Mouse (Mus musculus): ENCODE results near the gene Mdm2. TPM values are rescaled to one million over a fixed set of nuclear protein-coding genes. Genes with fewer than 3 reads are reported as not detected.

Mdm2 gene
- total and polyA plus RNA-seq, 2 experiments from 2014 or later, result 24.6 to 28.9 TPM

GRCm38 (mm10) chr10:117662316-117663055 is 48.1 kb downstream of the Mdm2 start:
- no peak overlapping the region for H3K9ac ChIP-seq (replicated peaks; ENCODE audit: low read length)
- no peak overlapping the region for H3K4me2 ChIP-seq (ENCODE audit: low read depth, low read length)
- H3K9me3 ChIP-seq (ENCODE audit: low read length), result no peaks in the 10 kb centered on the region
- H3K36me3 ChIP-seq (ENCODE audit: insufficient read depth, low read length), result no peaks in the 10 kb centered on the region
- DNase-seq (ENCODE audit: low spot score) (no peak), ATAC-seq (no peak)
- no peak overlapping the region for H3K4me3 ChIP-seq (ENCODE audit: low read length)
- TF ChIP-seq CTCF (IDR thresholded peaks at IDR 0.05; ENCODE audit: low read depth), result no peak
- no peaks in the 10 kb centered on the region for H3K27me3 ChIP-seq (ENCODE audit: insufficient read depth, low read length)
- H3K4me1 ChIP-seq (ENCODE audit: insufficient read depth, low read length), result no peaks in the 10 kb centered on the region
- no peak overlapping the region for H3K27ac ChIP-seq
- WGBS, result 82% methylated on average over 15 of the region's 15 CpGs

GRCm38 (mm10) chr10:117659819-117660218 is 50.7 kb downstream of the Mdm2 start:
- H3K4me1 ChIP-seq (ENCODE audit: insufficient read depth, low read length), result no peaks in the 10 kb centered on the region
- H3K9ac ChIP-seq (replicated peaks; ENCODE audit: low read length), result no peak overlapping the region
- H3K27ac ChIP-seq, result no peak overlapping the region
- TF ChIP-seq CTCF (IDR thresholded peaks at IDR 0.05; ENCODE audit: low read depth), result no peak
- H3K36me3 ChIP-seq (ENCODE audit: insufficient read depth, low read length), result no peaks in the 10 kb centered on the region
- DNase-seq (ENCODE audit: low spot score) (no peak), ATAC-seq (no peak)
- no peaks in the 10 kb centered on the region for H3K9me3 ChIP-seq (ENCODE audit: low read length)
- H3K4me2 ChIP-seq (ENCODE audit: low read depth, low read length), result no peak overlapping the region
- H3K4me3 ChIP-seq (ENCODE audit: low read length), result no peak overlapping the region
- WGBS, result 62% methylated on average over 11 of the region's 11 CpGs
- H3K27me3 ChIP-seq (ENCODE audit: insufficient read depth, low read length), result no peaks in the 10 kb centered on the region

- H3K4me2 ChIP-seq (ENCODE audit: low read depth, low read length), result no peak overlapping the region
- DNase-seq (ENCODE audit: low spot score) (no peak), ATAC-seq (no peak)
- H3K36me3 ChIP-seq (ENCODE audit: insufficient read depth, low read length), result no peaks in the 10 kb centered on the region
- H3K9ac ChIP-seq (replicated peaks; ENCODE audit: low read length), result no peak overlapping the region
- no peaks in the 10 kb centered on the region for H3K4me1 ChIP-seq (ENCODE audit: insufficient read depth, low read length)
- 50% methylated on average over 11 of the region's 11 CpGs for WGBS
- H3K9me3 ChIP-seq (ENCODE audit: low read length), result no peaks in the 10 kb centered on the region
- no peak for TF ChIP-seq CTCF (IDR thresholded peaks at IDR 0.05; ENCODE audit: low read depth)
- H3K27me3 ChIP-seq (ENCODE audit: insufficient read depth, low read length), result no peaks in the 10 kb centered on the region
- H3K27ac ChIP-seq, result no peak overlapping the region
- no peak overlapping the region for H3K4me3 ChIP-seq (ENCODE audit: low read length)
Measured at GRCm38 (mm10) chr10:117659430-117659813, 51.1 kb downstream of the Mdm2 start.

GRCm38 (mm10) chr10:117658522-117659429 is 51.8 kb downstream of the Mdm2 start:
- Histone ChIP-seq H3K27ac (no peak overlapping the region), H3K36me3 (ENCODE audit: insufficient read depth, low read length) (no peaks in the 10 kb centered on the region), H3K4me1 (ENCODE audit: insufficient read depth, low read length) (no peaks in the 10 kb centered on the region), H3K4me2 (ENCODE audit: low read depth, low read length) (no peak overlapping the region), H3K9ac (replicated peaks; ENCODE audit: low read length) (no peak overlapping the region), H3K27me3 (ENCODE audit: insufficient read depth, low read length) (no peaks in the 10 kb centered on the region), H3K9me3 (ENCODE audit: low read length) (no peaks in the 10 kb centered on the region), H3K4me3 (ENCODE audit: low read length) (no peak overlapping the region)
- WGBS, result 92% methylated on average over 14 of the region's 14 CpGs
- DNase-seq (ENCODE audit: low spot score) (no peak), ATAC-seq (no peak)
- TF ChIP-seq CTCF (IDR thresholded peaks at IDR 0.05; ENCODE audit: low read depth), result no peak

- TF ChIP-seq CTCF (IDR thresholded peaks at IDR 0.05; ENCODE audit: low read depth), result no peak
- ATAC-seq (no peak), DNase-seq (ENCODE audit: low spot score) (no peak)
- no peak overlapping the region for H3K9ac ChIP-seq (replicated peaks; ENCODE audit: low read length)
- no peak overlapping the region for H3K4me2 ChIP-seq (ENCODE audit: low read depth, low read length)
- H3K27ac ChIP-seq, result no peak overlapping the region
- no peaks in the 10 kb centered on the region for H3K36me3 ChIP-seq (ENCODE audit: insufficient read depth, low read length)
- H3K9me3 ChIP-seq (ENCODE audit: low read length), result no peaks in the 10 kb centered on the region
- no peaks in the 10 kb centered on the region for H3K27me3 ChIP-seq (ENCODE audit: insufficient read depth, low read length)
- H3K4me3 ChIP-seq (ENCODE audit: low read length), result no peak overlapping the region
- H3K4me1 ChIP-seq (ENCODE audit: insufficient read depth, low read length), result no peaks in the 10 kb centered on the region
- 82% methylated on average over 3 of the region's 3 CpGs for WGBS
Measured at GRCm38 (mm10) chr10:117657659-117658306, 52.8 kb downstream of the Mdm2 start.

- no peak for ATAC-seq
- Histone ChIP-seq H3K9me3 (ENCODE audit: low read length) (no peaks in the 10 kb centered on the region), H3K4me3 (ENCODE audit: low read length) (no peak overlapping the region), H3K27ac (no peak overlapping the region), H3K36me3 (ENCODE audit: insufficient read depth, low read length) (no peaks in the 10 kb centered on the region), H3K4me2 (ENCODE audit: low read depth, low read length) (no peak overlapping the region), H3K9ac (replicated peaks; ENCODE audit: low read length) (no peak overlapping the region), H3K4me1 (ENCODE audit: insufficient read depth, low read length) (no peaks in the 10 kb centered on the region), H3K27me3 (ENCODE audit: insufficient read depth, low read length) (no peaks in the 10 kb centered on the region)
- no peak for DNase-seq (ENCODE audit: low spot score)
- no peak for TF ChIP-seq CTCF (IDR thresholded peaks at IDR 0.05; ENCODE audit: low read depth)
- WGBS, result 83% methylated on average over 7 of the region's 7 CpGs
Measured at GRCm38 (mm10) chr10:117656985-117657658, 53.4 kb downstream of the Mdm2 start.
